Mouse (Mus musculus): ENCODE results near the gene Gm20388.

- TF ChIP-seq CTCF (IDR thresholded peaks at IDR 0.05; ENCODE audit: low read depth, low read length) (peak; percentile 22), EP300 (IDR thresholded peaks at IDR 0.05; ENCODE audit: insufficient read depth, low read depth, low read length) (no peak)
Measured at GRCm38 (mm10) chr8:121558538-121558937, 1647.9 kb downstream of the Gm20388 start.

Measured in ES-Bruce4 (cell line).